Mouse (Mus musculus): ENCODE measurements at regions not wholly inside any gene's neighbourhood (a gene's known extent, or its start where the extent isn't known, plus 50 kb on each side); places are given as distances from the start of the nearest gene placed in this dataset.

DNA sequence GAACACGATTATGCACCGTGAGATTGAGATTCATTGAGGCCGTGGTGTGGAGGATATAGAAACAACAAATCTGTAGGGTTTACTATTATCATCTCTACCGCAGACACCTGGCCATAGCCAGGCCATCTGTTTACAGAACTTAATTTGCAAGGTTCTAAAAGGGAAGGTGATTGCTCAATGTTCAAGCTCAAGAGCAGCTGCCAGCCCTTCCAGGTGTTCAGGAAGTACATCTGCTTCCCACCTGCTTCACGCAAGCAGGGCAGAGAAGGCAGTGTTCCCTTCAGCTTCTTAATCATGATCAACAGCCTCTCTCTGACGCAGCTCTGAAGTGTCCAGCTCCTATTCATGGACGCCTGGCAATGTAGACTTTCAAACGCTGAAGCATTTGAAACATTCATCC is 202.4 kb upstream of the Prdm1 start:
- no peak for DNase-seq (ENCODE audit: extremely low read depth, low read depth)

GRCm38 (mm10) chr10:44728963-44729362 is 200.7 kb upstream of the Prdm1 start:
- DNase-seq (ENCODE audit: extremely low read depth, low read depth): peak; percentile 7

DNA sequence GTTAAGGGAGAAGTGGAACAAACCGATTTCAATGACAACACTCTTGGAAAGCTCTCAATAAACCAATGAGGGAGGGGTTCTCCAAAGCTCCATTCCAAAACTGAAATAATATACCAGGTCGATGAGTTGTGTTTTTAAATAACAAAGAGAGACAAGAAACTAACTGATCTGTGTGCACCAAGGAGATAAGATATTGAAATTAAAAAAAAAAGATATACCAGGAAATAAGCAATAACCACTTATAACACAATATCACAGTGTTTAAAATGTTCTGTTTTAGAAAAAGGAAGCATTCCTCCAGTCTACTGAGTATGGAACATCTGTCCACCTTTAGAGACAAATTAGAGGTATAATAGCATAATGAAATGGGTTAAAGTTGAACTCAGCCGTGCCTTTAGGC is 196.3 kb upstream of the Prdm1 start:
- no peak for DNase-seq (ENCODE audit: extremely low read depth, low read depth)

DNA sequence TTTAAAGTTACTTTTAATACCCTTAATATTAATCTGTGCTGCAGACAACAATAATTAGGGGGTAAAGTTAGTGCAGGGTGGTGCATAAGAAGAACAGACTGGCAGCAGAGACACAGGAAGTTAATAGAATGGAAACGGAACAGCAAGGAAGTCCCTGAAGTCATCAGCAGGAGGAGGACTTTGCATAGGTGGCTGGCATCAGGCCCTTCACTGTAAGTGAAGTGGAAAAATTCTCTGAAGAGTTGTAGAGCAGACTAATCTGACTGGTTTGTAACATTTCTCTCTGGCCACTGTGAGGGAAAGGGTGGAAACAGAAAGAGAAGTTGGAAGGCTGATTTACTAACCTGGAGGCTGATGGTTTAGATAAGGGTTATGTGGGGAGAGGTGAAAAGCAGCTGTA is 195.5 kb upstream of the Prdm1 start:
- no peak for DNase-seq (ENCODE audit: extremely low read depth, low read depth)

- DNase-seq (ENCODE audit: extremely low read depth, low read depth): no peak
Observed at GRCm38 (mm10) chr10:44723321-44723720, 195.0 kb upstream of the Prdm1 start.

- DNase-seq (ENCODE audit: extremely low read depth, low read depth): no peak
Observed at GRCm38 (mm10) chr10:44721670-44722069, 193.4 kb upstream of the Prdm1 start.

- no peak for DNase-seq (ENCODE audit: extremely low read depth, low read depth)
Observed at GRCm38 (mm10) chr10:44716612-44717011, 188.3 kb upstream of the Prdm1 start.

DNA sequence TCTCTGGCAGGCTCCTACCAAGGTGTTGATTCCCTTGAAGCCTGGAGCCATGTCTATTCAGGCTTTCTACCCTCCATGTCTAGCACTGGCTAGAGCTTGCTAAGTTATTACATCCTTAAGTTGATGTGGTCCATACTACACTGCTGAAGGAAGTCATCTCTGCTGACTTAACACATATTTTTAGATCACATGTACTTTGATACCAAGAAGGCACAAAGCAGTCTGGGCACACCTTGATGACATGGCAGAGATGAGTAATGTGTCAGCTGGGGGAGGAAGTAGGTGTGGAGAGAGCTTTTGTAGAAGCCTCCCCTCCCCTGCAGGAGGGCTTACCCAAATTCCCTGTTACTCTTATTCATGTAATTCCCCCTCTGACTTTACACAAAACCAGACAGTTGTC is 187.6 kb upstream of the Prdm1 start:
- no peak for DNase-seq (ENCODE audit: extremely low read depth, low read depth)

GRCm38 (mm10) chr10:44708830-44709229 is 180.5 kb upstream of the Prdm1 start:
- no peak for DNase-seq (ENCODE audit: extremely low read depth, low read depth)

DNA sequence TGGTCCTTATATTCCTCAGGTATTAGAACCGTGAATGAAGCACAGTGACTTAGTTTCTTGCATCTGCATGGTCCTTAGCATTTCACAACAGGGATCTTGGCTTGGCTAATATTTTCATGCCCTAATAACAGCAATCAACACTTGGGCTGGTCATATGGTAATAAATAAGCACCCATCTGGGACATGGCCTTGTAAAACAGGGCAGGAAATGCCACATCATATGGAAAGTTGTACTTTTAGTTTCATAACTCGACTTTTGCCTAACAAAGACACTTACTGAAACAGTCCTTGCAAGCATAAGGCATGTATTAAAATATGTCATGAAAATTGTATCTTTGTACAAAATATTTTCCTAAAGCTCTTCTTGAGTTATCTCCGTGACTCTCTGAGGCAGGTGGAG is 175.8 kb upstream of the Prdm1 start:
- DNase-seq (ENCODE audit: extremely low read depth, low read depth): no peak

DNA sequence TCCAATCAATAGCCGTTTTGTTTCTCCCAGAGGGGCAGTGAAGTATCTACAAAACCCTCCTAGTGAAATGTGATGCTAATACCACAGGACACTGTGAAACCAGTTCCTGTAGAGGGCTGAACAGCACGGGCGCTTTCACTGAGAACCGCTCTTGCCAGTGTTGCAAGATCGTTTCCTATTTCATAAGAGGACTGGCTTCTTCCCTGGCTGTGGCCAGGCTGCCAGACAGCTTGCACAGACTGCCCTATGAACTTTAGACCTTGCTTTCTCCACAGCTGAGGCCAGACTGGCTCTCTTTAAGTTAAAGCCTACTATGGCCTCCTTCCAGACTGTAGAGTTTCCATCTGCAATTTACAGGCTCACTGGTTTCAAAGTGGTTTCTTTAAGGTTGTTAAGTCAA is 173.8 kb upstream of the Prdm1 start:
- DNase-seq (ENCODE audit: extremely low read depth, low read depth): no peak

DNA sequence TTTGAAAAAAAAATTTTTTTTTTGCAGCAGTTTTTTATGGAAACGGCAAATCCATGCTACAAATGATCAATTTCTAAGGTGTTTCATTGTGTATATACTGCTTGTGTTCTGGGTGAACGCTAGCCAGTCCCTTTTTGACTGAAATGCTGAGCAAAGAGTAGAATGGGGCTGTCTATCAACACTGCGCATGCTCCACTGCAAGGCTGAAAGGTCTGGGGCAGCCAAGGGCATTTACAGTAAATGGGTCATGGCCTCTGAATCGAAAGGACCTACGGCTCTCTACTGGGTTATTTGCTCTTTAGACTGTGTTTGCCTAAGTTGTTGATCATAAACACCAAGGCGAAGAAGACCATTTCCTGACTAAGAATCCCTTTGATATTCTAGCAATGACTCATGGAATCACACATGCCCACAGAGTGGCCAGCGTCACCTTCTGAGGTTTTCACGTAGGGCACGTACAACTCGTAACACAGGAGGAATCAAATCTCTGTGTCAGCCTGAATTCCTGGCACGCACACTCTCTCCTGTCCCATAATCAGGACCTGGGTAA is 171.8 kb upstream of the Prdm1 start:
- DNase-seq (ENCODE audit: extremely low read depth, low read depth): no peak

- DNase-seq (ENCODE audit: extremely low read depth, low read depth): no peak
Observed at GRCm38 (mm10) chr10:44697966-44698365, 169.7 kb upstream of the Prdm1 start.

DNA sequence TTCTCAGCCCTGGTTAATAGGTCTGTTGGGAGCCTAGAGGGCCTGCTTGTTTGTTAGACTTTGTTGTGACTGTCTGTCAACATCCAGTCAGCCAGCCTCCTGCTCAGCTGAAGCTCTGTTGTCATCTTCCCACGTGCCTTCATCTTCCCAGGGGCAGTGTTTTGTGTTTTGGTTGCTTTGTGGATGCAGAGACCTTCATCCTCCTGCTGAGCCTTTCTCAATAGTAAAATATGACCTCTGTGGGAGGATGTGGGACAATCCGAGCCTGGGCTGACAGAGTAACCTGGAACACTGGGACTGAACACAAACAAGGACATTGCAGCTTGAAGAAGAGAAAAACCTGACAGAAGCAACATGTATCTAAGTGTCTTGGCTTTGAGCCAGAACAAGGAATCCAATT is 168.7 kb upstream of the Prdm1 start:
- DNase-seq (ENCODE audit: extremely low read depth, low read depth): no peak

DNA sequence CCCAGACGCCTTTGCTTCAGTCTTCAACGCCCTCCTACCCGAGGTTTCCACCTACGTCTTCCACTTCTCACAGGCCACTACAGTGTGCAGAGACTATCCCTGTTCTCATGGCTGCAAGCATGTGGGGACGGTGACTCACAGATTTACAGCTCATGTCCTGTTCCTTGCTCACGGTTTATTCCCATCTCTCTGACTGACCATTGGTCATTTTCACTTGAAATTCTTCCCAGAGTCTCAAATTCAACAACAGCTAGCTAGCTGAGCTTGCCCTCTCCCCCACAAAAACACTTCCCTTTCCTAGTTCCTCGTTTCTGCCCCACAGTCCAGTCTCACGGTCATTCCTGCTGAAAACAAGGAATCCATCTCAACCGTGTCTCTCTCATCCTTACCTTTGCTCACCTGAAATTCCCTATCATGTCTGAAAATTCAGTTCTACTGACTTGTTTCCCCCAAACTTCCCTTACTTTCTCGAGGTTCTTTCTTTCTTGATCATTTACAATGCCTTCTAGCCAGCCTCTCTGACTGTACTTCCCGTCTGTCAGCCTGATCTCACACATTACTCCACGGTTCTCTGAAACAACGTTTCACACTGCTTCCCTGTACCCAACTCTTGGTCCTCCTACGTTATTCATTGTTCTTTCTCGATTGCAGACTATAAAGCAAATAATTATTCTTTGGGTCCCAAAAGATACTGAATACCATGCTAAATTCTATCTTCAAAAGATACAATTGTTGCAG is 163.5 kb upstream of the Prdm1 start:
- no peak for DNase-seq (ENCODE audit: extremely low read depth, low read depth)

DNA sequence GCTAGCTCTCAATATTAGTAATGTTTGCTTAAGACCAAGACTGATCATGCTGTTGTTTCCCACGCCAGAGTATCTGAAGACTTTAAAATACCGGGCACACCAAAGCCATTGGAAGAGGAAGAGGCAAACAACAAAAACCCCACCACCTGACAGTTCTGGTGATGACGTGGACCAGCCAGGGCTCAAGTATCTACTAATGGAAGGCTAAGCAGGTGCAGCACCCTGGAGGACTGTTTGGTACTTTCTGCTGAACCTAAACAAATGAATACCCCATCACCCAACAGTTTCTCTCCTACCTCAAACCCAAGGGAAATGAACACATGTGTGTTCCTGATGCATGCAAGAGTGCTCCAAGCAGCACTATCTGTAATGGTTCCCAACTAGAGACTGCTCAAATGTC is 160.3 kb upstream of the Prdm1 start:
- no peak for DNase-seq (ENCODE audit: extremely low read depth, low read depth)

- DNase-seq (ENCODE audit: extremely low read depth, low read depth): peak; percentile 97
Observed at GRCm38 (mm10) chr10:44686055-44686454, 157.8 kb upstream of the Prdm1 start.

DNA sequence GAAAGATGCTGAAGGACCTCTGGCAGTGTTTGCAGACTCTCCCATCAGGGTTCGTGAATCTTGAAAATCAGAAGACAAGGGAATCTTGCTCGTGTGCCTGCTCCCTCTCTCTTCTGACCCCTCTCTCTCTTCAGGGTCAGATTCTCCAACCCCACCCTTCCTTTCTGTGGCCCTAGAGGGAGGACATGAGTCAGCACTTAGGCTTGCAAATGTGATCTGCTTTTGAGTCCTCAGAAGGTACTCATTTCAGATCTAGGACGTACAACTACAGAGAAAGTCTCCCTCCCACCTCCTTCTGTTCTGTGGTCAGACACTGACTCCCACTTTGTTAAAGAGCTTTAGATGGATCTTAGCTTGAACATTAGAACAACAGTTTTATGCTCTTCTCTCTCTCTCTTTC is 156.9 kb upstream of the Prdm1 start:
- DNase-seq (ENCODE audit: extremely low read depth, low read depth): no peak

GRCm38 (mm10) chr10:44676506-44676905 is 148.2 kb upstream of the Prdm1 start:
- peak; percentile 24 for DNase-seq (ENCODE audit: extremely low read depth, low read depth)

- DNase-seq (ENCODE audit: extremely low read depth, low read depth): no peak
Observed at GRCm38 (mm10) chr10:44665509-44666144, 137.3 kb upstream of the Prdm1 start.

- no peak for DNase-seq (ENCODE audit: extremely low read depth, low read depth)
Observed at GRCm38 (mm10) chr10:44659499-44659898, 131.2 kb upstream of the Prdm1 start.

GRCm38 (mm10) chr10:44653761-44654160 is 125.5 kb upstream of the Prdm1 start:
- DNase-seq (ENCODE audit: extremely low read depth, low read depth): no peak

GRCm38 (mm10) chr10:44647021-44647420 is 118.7 kb upstream of the Prdm1 start:
- no peak for DNase-seq (ENCODE audit: extremely low read depth, low read depth)

Data from MEL-GATA-1-ER (cell line).